In the genomic region with DNA sequence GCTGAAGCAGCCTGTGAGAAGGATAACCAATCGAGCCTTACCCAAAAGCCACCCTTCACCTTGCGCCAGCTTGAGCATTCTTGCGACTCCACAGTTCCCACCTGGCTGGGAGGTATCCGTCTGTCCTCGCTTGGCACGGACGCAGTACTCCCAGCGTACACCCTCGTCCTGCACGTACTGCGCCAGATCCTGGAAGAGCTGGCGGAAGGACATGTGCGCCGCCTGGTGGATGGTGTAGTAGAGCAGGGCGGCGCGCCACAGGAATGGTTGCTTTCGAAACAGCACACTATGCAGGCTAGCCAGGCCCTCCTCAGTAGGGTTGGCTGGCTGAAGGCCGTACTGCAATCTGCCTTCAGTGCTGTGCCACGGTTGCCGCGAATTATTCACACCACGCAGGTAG, we compare ENCODE assay signal across 8 mouse cellular contexts. TPM values are rescaled to one million over a fixed set of nuclear protein-coding genes. Genes with fewer than 3 reads are reported as not detected.
DNase-seq lines count a peak whose midpoint lies in the region; ATAC-seq and TF ChIP-seq lines count a peak whose summit lies in the region.

No protein-coding gene starts in this region.

- H3K27ac ChIP-seq in stomach, postnatal 0 days (replicated peaks): no peak overlapping the region

- H3K27me3 ChIP-seq in stomach, postnatal 0 days (ENCODE audit: control insufficient read depth, insufficient read depth, low read length): no peaks in the 10 kb centered on the region

- peak; percentile 75 for TF ChIP-seq CTCF in lung, adult 2 months (IDR thresholded peaks at IDR 0.05; ENCODE audit: insufficient read depth, low read length)
- peak; percentile 90 for TF ChIP-seq CTCF in stomach, postnatal 0 days (IDR thresholded peaks at IDR 0.05; ENCODE audit: low read depth)

- 44% methylated on average over 23 of the region's 23 CpGs for WGBS in lung, adult 2 months
- 39% methylated on average over 22 of the region's 23 CpGs for WGBS in stomach, postnatal 0 days

- no peak overlapping the region for H3K9ac ChIP-seq in stomach, postnatal 0 days (ENCODE audit: low read length)

- H3K9me3 ChIP-seq in stomach, postnatal 0 days (ENCODE audit: control insufficient read depth, low read length): no peaks in the 10 kb centered on the region

- H3K36me3 ChIP-seq in stomach, postnatal 0 days (ENCODE audit: control insufficient read depth, insufficient read depth, low read length): no peaks in the 10 kb centered on the region

- peak; percentile 62 for ATAC-seq in stomach, postnatal 0 days (ENCODE audit: low FRiP score, low TSS enrichment)

- peaks cover 4% of the 10 kb centered on the region; the same call in 1 of the 2 replicates for H3K4me1 ChIP-seq in lung, adult 2 months (ENCODE audit: control insufficient read depth, insufficient read depth, low read length)
- no peaks in the 10 kb centered on the region for H3K4me1 ChIP-seq in stomach, postnatal 0 days (replicated peaks; ENCODE audit: control insufficient read depth, insufficient read depth)

- H3K4me3 ChIP-seq in lung, adult 2 months (replicated peaks; ENCODE audit: extremely low read depth, low read depth, low read length): peak overlapping the region; percentile 18
- H3K4me3 ChIP-seq in stomach, postnatal 0 days (ENCODE audit: low read depth, low read length): no peak overlapping the region

- TF ChIP-seq EP300 in stomach, postnatal 0 days (optimal IDR thresholded peaks at IDR 0.05): no peak

- no peak for TF ChIP-seq POLR2A in lung, adult 2 months (IDR thresholded peaks at IDR 0.05; ENCODE audit: borderline replicate concordance, extremely low read depth, low read depth, low read length)

- no peak overlapping the region; the same call in 1 of the 2 replicates for H3K4me2 ChIP-seq in stomach, postnatal 0 days (replicated peaks; ENCODE audit: low read depth)

- peak; percentile 65 to 69 for DNase-seq in lung, adult 18-20 months
- DNase-seq in lung, postnatal 25 days (ENCODE audit: low spot score): no peak
- peak; percentile 56 for DNase-seq in NIH3T3 (ENCODE audit: low read depth)
- peak; percentile 71 for DNase-seq in embryo, embryonic 10.5 days (ENCODE audit: low spot score)
- peak; percentile 70 for DNase-seq in induced T-regulatory cell, adult 2 months (ENCODE audit: low read depth)
- peak; percentile 64 for DNase-seq in lung, adult 2 months
- DNase-seq in stomach, postnatal 0 days (ENCODE audit: low spot score): peak; percentile 77
- DNase-seq in left cerebral cortex, adult 11 months (ENCODE audit: low spot score): no peak

RNA-seq across cellular contexts. Expression of a gene that starts 6.6 kb away (rescaled TPM):
- polyA plus RNA-seq in lung, adult 2 months (2012; rRNA removed): 4.2 and 6.0 TPM in 2 replicates
- polyA plus RNA-seq in stomach, postnatal 0 days (2015; fragmentation: Nextera tagmentation; extraction: Ambion mirVana): 1.9 and 3.0 TPM in 2 replicates

RNA-seq across cellular contexts. Expression of a gene that starts 7.1 kb away (rescaled TPM):
- polyA plus RNA-seq in lung, adult 2 months (2012; rRNA removed): 10.7 and 11.8 TPM in 2 replicates
- polyA plus RNA-seq in stomach, postnatal 0 days (2015; fragmentation: Nextera tagmentation; extraction: Ambion mirVana): 1.2 and 1.4 TPM in 2 replicates

RNA-seq across cellular contexts. Expression of a gene that starts 12.8 kb away (rescaled TPM):
- 49.2 and 57.5 TPM in 2 replicates for polyA plus RNA-seq in lung, adult 2 months (2012; rRNA removed)
- 3.4 and 3.7 TPM in 2 replicates for polyA plus RNA-seq in stomach, postnatal 0 days (2015; fragmentation: Nextera tagmentation; extraction: Ambion mirVana)

RNA-seq across cellular contexts. Expression of a gene that starts 13.5 kb away (rescaled TPM):
- 20.3 and 22.1 TPM in 2 replicates for polyA plus RNA-seq in lung, adult 2 months (2012; rRNA removed)
- polyA plus RNA-seq in stomach, postnatal 0 days (2015; fragmentation: Nextera tagmentation; extraction: Ambion mirVana): 0.23 and 0.34 TPM in 2 replicates

RNA-seq across cellular contexts. Expression of a gene that starts 14.4 kb away (rescaled TPM):
- polyA plus RNA-seq in lung, adult 2 months (2012; rRNA removed): 109 and 127 TPM in 2 replicates
- 31.0 and 38.5 TPM in 2 replicates for polyA plus RNA-seq in stomach, postnatal 0 days (2015; fragmentation: Nextera tagmentation; extraction: Ambion mirVana)

Comparison
In these comparisons a context has a peak if more than half of its experiments do, and no peak if none do; other contexts are left out.
1. DNase-seq: peak in lung, adult 18-20 months (2 of 2), NIH3T3 (single experiment), embryo, embryonic 10.5 days (single experiment), induced T-regulatory cell, adult 2 months (single experiment), lung, adult 2 months (single experiment) and stomach, postnatal 0 days (single experiment); none in lung, postnatal 25 days (single experiment) and left cerebral cortex, adult 11 months (single experiment).
2. RNA of a gene that starts 12.8 kb away (polyA plus RNA-seq): 49.2 to 57.5 TPM in lung, adult 2 months; 3.4 to 3.7 TPM in stomach, postnatal 0 days; every median in the first group is over 10 times any median in the second.